Mouse (Mus musculus) neural tube, embryonic 12.5 days (tissue): ENCODE results near the gene Alox5. TPM values are rescaled to one million over a fixed set of nuclear protein-coding genes. Genes with fewer than 3 reads are reported as not detected.

Experiments
- ATAC-seq: fragments of 200-750 bp; cut with Nextera tagmentation; 2 replicates; pipeline ENCODE4 v1.8.0; 2017; ENCODE audit warnings: low read depth, mild to moderate bottlenecking, moderate TSS enrichment, moderate library complexity; ENCODE audit not compliant: low FRiP score
- H3K27ac ChIP-seq: fragments of 300-500 bp; sonication (generic); 2 replicates; pipeline ENCODE4 v1.5.1; 2016
- H3K27me3 ChIP-seq: fragments of 300-500 bp; sonication (generic); replicated peaks from 2 replicates; pipeline ENCODE4 v1.6.1; 2016; ENCODE audit warnings: mild to moderate bottlenecking
- H3K36me3 ChIP-seq: fragments of 300-500 bp; sonication (generic); 2 replicates; pipeline ENCODE4 v1.6.1; 2016; ENCODE audit warnings: mild to moderate bottlenecking
- H3K4me1 ChIP-seq: fragments of 300-500 bp; sonication (generic); 2 replicates; pipeline ENCODE4 v1.6.1; 2016
- H3K4me2 ChIP-seq: fragments of 300-500 bp; sonication (generic); replicated peaks from 2 replicates; pipeline ENCODE4 v1.6.1; 2016; ENCODE audit warnings: mild to moderate bottlenecking
- H3K4me3 ChIP-seq: fragments of 300-500 bp; sonication (generic); 2 replicates; pipeline ENCODE4 v1.5.1; 2016
- H3K9ac ChIP-seq: fragments of 300-500 bp; sonication (generic); 2 replicates; pipeline ENCODE4 v1.6.1; 2016; ENCODE audit warnings: mild to moderate bottlenecking
- H3K9me3 ChIP-seq: fragments of 300-500 bp; sonication (generic); 2 replicates; pipeline ENCODE4 v1.6.1; 2016; ENCODE audit warnings: mild to moderate bottlenecking
- WGBS: fragments of 180-500 bp; shearing (Covaris S2); methylation state at CpG from one replicate; pipeline ENCODE4 v1.1.7; 2016; 5-methylcytosine and 5-hydroxymethylcytosine counted together
- polyA plus RNA-seq: library from polyadenylated mRNA; unstranded; fragments of >200 nt; fragmentation: Nextera tagmentation; extraction: Ambion mirVana; gene quantifications from 2 replicates; pipeline ENCODE4 v1.2.1, GENCODE M21; 2016

Alox5 gene
- polyA plus RNA-seq, 1 experiment from 2014 or later, result 0.71 TPM

- no peak overlapping the region for H3K27ac ChIP-seq
- 44% methylated on average over 3 of the region's 3 CpGs for WGBS
- H3K9me3 ChIP-seq, result no peaks in the 10 kb centered on the region
- H3K4me1 ChIP-seq, result peaks cover 6% of the 10 kb centered on the region
- H3K36me3 ChIP-seq, result peaks cover 9% of the 10 kb centered on the region; the same call in 1 of the 2 replicates
- H3K9ac ChIP-seq, result no peak overlapping the region
- H3K27me3 ChIP-seq, result no peaks in the 10 kb centered on the region
- H3K4me2 ChIP-seq, result no peak overlapping the region
- ATAC-seq, result no peak
- no peak overlapping the region for H3K4me3 ChIP-seq
These were observed 80.8 kb downstream of the Alox5 start for GRCm38 (mm10) chr6:116380157-116380556.

- H3K4me3 ChIP-seq, result no peak overlapping the region
- no peaks in the 10 kb centered on the region for H3K27me3 ChIP-seq
- 90% methylated on average over 7 of the region's 7 CpGs for WGBS
- H3K27ac ChIP-seq, result no peak overlapping the region
- H3K36me3 ChIP-seq, result peaks cover 9% of the 10 kb centered on the region; the same call in 1 of the 2 replicates
- no peak overlapping the region for H3K4me2 ChIP-seq
- no peaks in the 10 kb centered on the region for H3K9me3 ChIP-seq
- H3K9ac ChIP-seq, result no peak overlapping the region
- H3K4me1 ChIP-seq, result 0 out of 2 replicates have a peak, but pooled peaks cover 5% of the 10 kb centered on the region
- no peak for ATAC-seq
These were observed 82.1 kb downstream of the Alox5 start for GRCm38 (mm10) chr6:116378892-116379291.

- Histone ChIP-seq H3K9me3 (no peaks in the 10 kb centered on the region), H3K4me2 (no peak overlapping the region), H3K4me3 (no peak overlapping the region), H3K36me3 (peaks cover 9% of the 10 kb centered on the region; the same call in 1 of the 2 replicates), H3K4me1 (no peaks in the 10 kb centered on the region), H3K27ac (no peak overlapping the region), H3K27me3 (no peaks in the 10 kb centered on the region), H3K9ac (no peak overlapping the region)
- no peak for ATAC-seq
These were observed 86.4 kb downstream of the Alox5 start for GRCm38 (mm10) chr6:116374618-116375017.

- Histone ChIP-seq H3K9ac (no peak overlapping the region), H3K4me3 (no peak overlapping the region), H3K4me1 (no peaks in the 10 kb centered on the region), H3K4me2 (no peak overlapping the region), H3K27ac (no peak overlapping the region), H3K9me3 (no peaks in the 10 kb centered on the region), H3K27me3 (no peaks in the 10 kb centered on the region), H3K36me3 (peaks cover 9% of the 10 kb centered on the region; the same call in 1 of the 2 replicates)
- no peak for ATAC-seq
- WGBS, result 94% methylated on average over 1 of the region's 1 CpGs
These were observed 86.8 kb downstream of the Alox5 start for GRCm38 (mm10) chr6:116374136-116374535.

- WGBS, result 94% methylated on average over 3 of the region's 3 CpGs
These were observed 89.5 kb downstream of the Alox5 start for GRCm38 (mm10) chr6:116371500-116371899.

GRCm38 (mm10) chr6:116370216-116370976, 90.6 kb downstream of the Alox5 start:
- Histone ChIP-seq H3K27me3 (no peaks in the 10 kb centered on the region), H3K4me2 (no peak overlapping the region), H3K9ac (no peak overlapping the region), H3K36me3 (no peaks in the 10 kb centered on the region), H3K4me3 (no peak overlapping the region), H3K9me3 (no peaks in the 10 kb centered on the region), H3K27ac (no peak overlapping the region), H3K4me1 (no peaks in the 10 kb centered on the region)
- peak; percentile 21; the same call in 1 of the 2 replicates for ATAC-seq
- WGBS, result 92% methylated on average over 6 of the region's 6 CpGs

More at GRCm38 (mm10) chr6:116371500-116371899, 89.5 kb downstream of the Alox5 start:
- Histone ChIP-seq H3K27me3 (no peaks in the 10 kb centered on the region), H3K4me1 (no peaks in the 10 kb centered on the region), H3K4me3 (no peak overlapping the region), H3K27ac (no peak overlapping the region), H3K36me3 (no peaks in the 10 kb centered on the region), H3K9ac (no peak overlapping the region), H3K9me3 (no peaks in the 10 kb centered on the region), H3K4me2 (no peak overlapping the region)
- no peak for ATAC-seq

GRCm38 (mm10) chr6:116369811-116370210, 91.2 kb downstream of the Alox5 start:
- no peak for ATAC-seq
- Histone ChIP-seq H3K9me3 (no peaks in the 10 kb centered on the region), H3K27ac (no peak overlapping the region), H3K4me2 (no peak overlapping the region), H3K4me1 (no peaks in the 10 kb centered on the region), H3K9ac (no peak overlapping the region), H3K36me3 (no peaks in the 10 kb centered on the region), H3K27me3 (no peaks in the 10 kb centered on the region), H3K4me3 (no peak overlapping the region)
- WGBS, result 84% methylated on average over 1 of the region's 1 CpGs

GRCm38 (mm10) chr6:116367971-116368370, 93.0 kb downstream of the Alox5 start:
- Histone ChIP-seq H3K27me3 (no peaks in the 10 kb centered on the region), H3K4me3 (no peak overlapping the region), H3K27ac (no peak overlapping the region), H3K9ac (no peak overlapping the region), H3K4me2 (no peak overlapping the region), H3K36me3 (no peaks in the 10 kb centered on the region), H3K9me3 (no peaks in the 10 kb centered on the region), H3K4me1 (no peaks in the 10 kb centered on the region)
- ATAC-seq, result no peak
- WGBS, result 79% methylated on average over 11 of the region's 11 CpGs

GRCm38 (mm10) chr6:116361993-116362392, 99.0 kb downstream of the Alox5 start:
- Histone ChIP-seq H3K36me3 (no peaks in the 10 kb centered on the region), H3K4me3 (no peak overlapping the region), H3K9ac (no peak overlapping the region), H3K9me3 (no peaks in the 10 kb centered on the region), H3K4me2 (no peak overlapping the region), H3K27ac (no peak overlapping the region), H3K27me3 (no peaks in the 10 kb centered on the region), H3K4me1 (0 out of 2 replicates have a peak, but pooled peaks cover 3% of the 10 kb centered on the region)
- ATAC-seq, result no peak
- 92% methylated on average over 4 of the region's 4 CpGs for WGBS

GRCm38 (mm10) chr6:116361463-116361862, 99.5 kb downstream of the Alox5 start:
- 92% methylated on average over 3 of the region's 3 CpGs for WGBS
- Histone ChIP-seq H3K4me3 (no peak overlapping the region), H3K4me1 (0 out of 2 replicates have a peak, but pooled peaks cover 3% of the 10 kb centered on the region), H3K27me3 (no peaks in the 10 kb centered on the region), H3K36me3 (no peaks in the 10 kb centered on the region), H3K4me2 (no peak overlapping the region), H3K9ac (no peak overlapping the region), H3K9me3 (no peaks in the 10 kb centered on the region), H3K27ac (no peak overlapping the region)
- ATAC-seq, result no peak

Other genes starting within 250 kb of the Alox5 start
- 6.5 and 7.1 TPM in 2 replicates for gene Zfand4, start 197.0 kb downstream of the Alox5 start, polyA plus RNA-seq
- 58.2 and 65.6 TPM in 2 replicates for gene March8, start 123.2 kb downstream of the Alox5 start, polyA plus RNA-seq
- gene Olfr211, start 27.9 kb upstream of the Alox5 start, polyA plus RNA-seq, result not detected in 2 replicates
- gene Olfr212, start 45.3 kb upstream of the Alox5 start, polyA plus RNA-seq, result not detected in 2 replicates
- gene Olfr213, start 77.3 kb upstream of the Alox5 start, polyA plus RNA-seq, result not detected in 2 replicates
- 0.20 and 0.45 TPM in 2 replicates for gene Gm5580, start 90.0 kb upstream of the Alox5 start, polyA plus RNA-seq
- not detected in 2 replicates for gene Olfr214, start 93.1 kb upstream of the Alox5 start, polyA plus RNA-seq
- gene Olfr215, start 123.0 kb upstream of the Alox5 start, polyA plus RNA-seq, result not detected in 2 replicates
- gene Zfp422, start 167.8 kb upstream of the Alox5 start, polyA plus RNA-seq, result 236 and 240 TPM in 2 replicates
- 12.3 and 14.6 TPM in 2 replicates for gene Depp1, start 189.4 kb upstream of the Alox5 start, polyA plus RNA-seq
- gene Rassf4, start 212.8 kb upstream of the Alox5 start, polyA plus RNA-seq, result 34.1 and 38.3 TPM in 2 replicates